Mouse (Mus musculus) kidney, adult 2 months (tissue): Measurements from ENCODE around the gene Ces2h. TPM values are rescaled to one million over a fixed set of nuclear protein-coding genes. Genes with fewer than 3 reads are reported as not detected.
A peak's percentile ranks its signal among the peaks of the same experiment; 100 is the strongest.

Experiments used
- DNase-seq: peaks from one replicate; pipeline ENCODE4 v3.0.0; 2021
- H3K27ac ChIP-seq: fragments of 200-500 bp; 2 replicates; pipeline ENCODE4 v1.5.1; 2012; ENCODE audit warnings: low read depth, low read length, control low read depth, inconsistent platforms; ENCODE audit not compliant: insufficient read depth
- H3K27me3 ChIP-seq: fragments of 200-500 bp; replicated peaks from 2 replicates; pipeline ENCODE4 v1.6.1; 2012; ENCODE audit warnings: mild to moderate bottlenecking, moderate library complexity, low read length, inconsistent platforms; ENCODE audit not compliant: control insufficient read depth, insufficient read depth
- H3K36me3 ChIP-seq: fragments of 200-500 bp; 2 replicates; pipeline ENCODE4 v1.6.1; 2012; ENCODE audit warnings: mild to moderate bottlenecking, moderate library complexity, low read length, inconsistent platforms; ENCODE audit not compliant: control insufficient read depth, insufficient read depth
- H3K4me1 ChIP-seq: fragments of 200-500 bp; 2 replicates; pipeline ENCODE4 v1.6.1; 2011; ENCODE audit warnings: low read length; ENCODE audit not compliant: control insufficient read depth, insufficient read depth
- H3K4me3 ChIP-seq: fragments of 200-500 bp; 2 replicates; pipeline ENCODE4 v1.5.1; 2011; ENCODE audit warnings: mild to moderate bottlenecking, low read depth, low read length, control low read depth; ENCODE audit not compliant: insufficient read depth
- CTCF ChIP-seq: fragments of 200-500 bp; conservative IDR thresholded peaks from 2 replicates; pipeline ENCODE4 v1.5.1; 2011; ENCODE audit warnings: low read depth, mild to moderate bottlenecking, control low read depth, low read length, moderate library complexity, mixed read lengths; ENCODE audit not compliant: insufficient read depth, insufficient read length
- POLR2A ChIP-seq: fragments of 200-500 bp; IDR thresholded peaks from one replicate; pipeline ENCODE4 v1.6.1; 2011; ENCODE audit warnings: low read depth, low read length, control low read depth
- WGBS: fragments of 180-500 bp; shearing (Covaris S2); methylation state at CpG from one replicate; pipeline ENCODE4 v1.1.7; 2018; 5-methylcytosine and 5-hydroxymethylcytosine counted together
- polyA plus RNA-seq: library from polyadenylated mRNA; depleted of rRNA; stranded (reverse); fragments of >200 nt; gene quantifications from 2 replicates; pipeline ENCODE4 v1.2.3, GENCODE M21; 2012

Gene Ces2h
- polyA plus RNA-seq, 1 experiment = 0.48 TPM

GRCm38 (mm10) chr8:104999183-104999582 is 1.5 kb upstream of the Ces2h start:
- DNase-seq = peak; percentile 41
- H3K27ac ChIP-seq = no peak overlapping the region
- TF ChIP-seq POLR2A (no peak), CTCF (no peak)
- no peaks in the 10 kb centered on the region for H3K36me3 ChIP-seq
- H3K4me1 ChIP-seq = peaks cover 20% of the 10 kb centered on the region; the same call in 1 of the 2 replicates
- no peak overlapping the region for H3K4me3 ChIP-seq
- no peaks in the 10 kb centered on the region for H3K27me3 ChIP-seq
- 64% methylated on average over 6 of the region's 6 CpGs for WGBS

GRCm38 (mm10) chr8:105010000-105010399 is 9.3 kb downstream of the Ces2h start:
- 38% methylated on average over 2 of the region's 2 CpGs for WGBS
- TF ChIP-seq POLR2A (no peak), CTCF (no peak)
- peak; percentile 88 for DNase-seq

GRCm38 (mm10) chr8:105011136-105011535 is 10.5 kb downstream of the Ces2h start:
- Histone ChIP-seq H3K36me3 (no peaks in the 10 kb centered on the region), H3K4me1 (peaks cover 11% of the 10 kb centered on the region), H3K4me3 (no peak overlapping the region), H3K27me3 (no peaks in the 10 kb centered on the region), H3K27ac (peak overlapping the region; percentile 99)
- TF ChIP-seq POLR2A (no peak), CTCF (peak; percentile 40)
- DNase-seq = peak; percentile 59
- WGBS = 82% methylated on average over 12 of the region's 12 CpGs

More at GRCm38 (mm10) chr8:105010000-105010399, 9.3 kb downstream of the Ces2h start:
- Histone ChIP-seq H3K27me3 (no peaks in the 10 kb centered on the region), H3K36me3 (no peaks in the 10 kb centered on the region), H3K4me1 (peaks cover 11% of the 10 kb centered on the region), H3K4me3 (no peak overlapping the region), H3K27ac (peak overlapping the region; percentile 99)

- 91% methylated on average over 5 of the region's 5 CpGs for WGBS
- no peaks in the 10 kb centered on the region for H3K27me3 ChIP-seq
- no peak for DNase-seq
These were observed 13.7 kb downstream of the Ces2h start for GRCm38 (mm10) chr8:105014391-105014790.

GRCm38 (mm10) chr8:105021954-105022353 is 21.3 kb downstream of the Ces2h start:
- TF ChIP-seq POLR2A = no peak
- no peak for TF ChIP-seq CTCF
- WGBS = 59% methylated on average over 1 of the region's 1 CpGs
- H3K36me3 ChIP-seq = no peaks in the 10 kb centered on the region
- H3K4me1 ChIP-seq = peaks cover 2% of the 10 kb centered on the region; the same call in 1 of the 2 replicates
- no peaks in the 10 kb centered on the region for H3K27me3 ChIP-seq
- H3K27ac ChIP-seq = peak overlapping the region; percentile 83
- DNase-seq = peak; percentile 67
- no peak overlapping the region for H3K4me3 ChIP-seq

More at GRCm38 (mm10) chr8:105014391-105014790, 13.7 kb downstream of the Ces2h start:
- Histone ChIP-seq H3K36me3 (no peaks in the 10 kb centered on the region), H3K27ac (no peak overlapping the region), H3K4me3 (no peak overlapping the region), H3K4me1 (peaks cover 9% of the 10 kb centered on the region)
- TF ChIP-seq POLR2A = no peak
- TF ChIP-seq CTCF = no peak

- Histone ChIP-seq H3K36me3 (no peaks in the 10 kb centered on the region), H3K27me3 (no peaks in the 10 kb centered on the region), H3K4me3 (no peak overlapping the region), H3K27ac (no peak overlapping the region), H3K4me1 (peaks cover 2% of the 10 kb centered on the region; the same call in 1 of the 2 replicates)
- WGBS = 20% methylated on average over 1 of the region's 1 CpGs
- DNase-seq = peak; percentile 88
- TF ChIP-seq CTCF (peak; percentile 51), POLR2A (no peak)
These were observed 22.4 kb downstream of the Ces2h start for GRCm38 (mm10) chr8:105023087-105023486.

GRCm38 (mm10) chr8:105025050-105025449 is 24.4 kb downstream of the Ces2h start:
- Histone ChIP-seq H3K36me3 (no peaks in the 10 kb centered on the region), H3K4me1 (peaks cover 2% of the 10 kb centered on the region; the same call in 1 of the 2 replicates), H3K27me3 (no peaks in the 10 kb centered on the region), H3K4me3 (no peak overlapping the region), H3K27ac (no peak overlapping the region)
- DNase-seq = peak; percentile 50
- TF ChIP-seq CTCF (peak; percentile 73), POLR2A (no peak)
- 64% methylated on average over 2 of the region's 2 CpGs for WGBS

- Histone ChIP-seq H3K27ac (no peak overlapping the region), H3K4me1 (no peaks in the 10 kb centered on the region), H3K4me3 (no peak overlapping the region), H3K27me3 (no peaks in the 10 kb centered on the region), H3K36me3 (no peaks in the 10 kb centered on the region)
- DNase-seq = no peak
- 39% methylated on average over 1 of the region's 1 CpGs for WGBS
- no peak for TF ChIP-seq POLR2A
These were observed 42.9 kb downstream of the Ces2h start for GRCm38 (mm10) chr8:105043510-105043909.
